Mouse (Mus musculus): ENCODE data around the gene Msx1. TPM values are rescaled to one million over a fixed set of nuclear protein-coding genes. Genes with fewer than 3 reads are reported as not detected.

Gene Msx1
- polyA plus RNA-seq, 1 experiment from 2014 or later: 1.1 TPM

GRCm38 (mm10) chr5:37828591-37829295, 4.4 kb upstream of the Msx1 start:
- no peak overlapping the region for H3K4me3 ChIP-seq (ENCODE audit: low read depth, low read length)
- no peak overlapping the region for H3K4me2 ChIP-seq (replicated peaks; ENCODE audit: low read depth)
- 4% methylated on average over 35 of the region's 35 CpGs for WGBS

GRCm38 (mm10) chr5:37828001-37828400, 3.6 kb upstream of the Msx1 start:
- Histone ChIP-seq H3K4me1 (replicated peaks; ENCODE audit: control insufficient read depth, insufficient read depth) (peaks cover 6% of the 10 kb centered on the region), H3K27me3 (ENCODE audit: control insufficient read depth, insufficient read depth, low read length) (peaks cover 41% of the 10 kb centered on the region), H3K36me3 (ENCODE audit: control insufficient read depth, insufficient read depth, low read length) (no peaks in the 10 kb centered on the region), H3K4me2 (replicated peaks; ENCODE audit: low read depth) (no peak overlapping the region), H3K9me3 (ENCODE audit: control insufficient read depth, low read length) (no peaks in the 10 kb centered on the region), H3K9ac (ENCODE audit: low read length) (no peak overlapping the region), H3K27ac (replicated peaks) (no peak overlapping the region), H3K4me3 (ENCODE audit: low read depth, low read length) (no peak overlapping the region)
- ATAC-seq (ENCODE audit: low FRiP score, low TSS enrichment) (no peak), DNase-seq (ENCODE audit: low spot score) (no peak)
- TF ChIP-seq EP300 (optimal IDR thresholded peaks at IDR 0.05): no peak
- 3% methylated on average over 14 of the region's 14 CpGs for WGBS

More at GRCm38 (mm10) chr5:37828591-37829295, 4.4 kb upstream of the Msx1 start:
- ATAC-seq (ENCODE audit: low FRiP score, low TSS enrichment): no peak
- Histone ChIP-seq H3K27me3 (ENCODE audit: control insufficient read depth, insufficient read depth, low read length) (peaks cover 37% of the 10 kb centered on the region), H3K9ac (ENCODE audit: low read length) (no peak overlapping the region), H3K9me3 (ENCODE audit: control insufficient read depth, low read length) (no peaks in the 10 kb centered on the region), H3K36me3 (ENCODE audit: control insufficient read depth, insufficient read depth, low read length) (no peaks in the 10 kb centered on the region), H3K4me1 (replicated peaks; ENCODE audit: control insufficient read depth, insufficient read depth) (peaks cover 3% of the 10 kb centered on the region), H3K27ac (replicated peaks) (no peak overlapping the region)
- no peak for DNase-seq (ENCODE audit: low spot score)
- TF ChIP-seq CTCF (IDR thresholded peaks at IDR 0.05; ENCODE audit: low read depth) (no peak), EP300 (optimal IDR thresholded peaks at IDR 0.05) (no peak)

- peaks cover 6% of the 10 kb centered on the region for H3K4me1 ChIP-seq (replicated peaks; ENCODE audit: control insufficient read depth, insufficient read depth)
- no peak for TF ChIP-seq CTCF (IDR thresholded peaks at IDR 0.05; ENCODE audit: low read depth)
- no peak for TF ChIP-seq EP300 (optimal IDR thresholded peaks at IDR 0.05)
- peaks cover 38% of the 10 kb centered on the region for H3K27me3 ChIP-seq (ENCODE audit: control insufficient read depth, insufficient read depth, low read length)
- H3K9ac ChIP-seq (ENCODE audit: low read length): no peak overlapping the region
- WGBS: 3% methylated on average over 9 of the region's 9 CpGs
- H3K4me3 ChIP-seq (ENCODE audit: low read depth, low read length): no peak overlapping the region
- H3K9me3 ChIP-seq (ENCODE audit: control insufficient read depth, low read length): no peaks in the 10 kb centered on the region
- ATAC-seq (ENCODE audit: low FRiP score, low TSS enrichment): no peak
- no peak overlapping the region for H3K27ac ChIP-seq (replicated peaks)
- no peak overlapping the region for H3K4me2 ChIP-seq (replicated peaks; ENCODE audit: low read depth)
- no peaks in the 10 kb centered on the region for H3K36me3 ChIP-seq (ENCODE audit: control insufficient read depth, insufficient read depth, low read length)
- no peak for DNase-seq (ENCODE audit: low spot score)
Measured at GRCm38 (mm10) chr5:37827626-37827950, 3.2 kb upstream of the Msx1 start.

GRCm38 (mm10) chr5:37826706-37827625, 2.6 kb upstream of the Msx1 start:
- ATAC-seq (ENCODE audit: low FRiP score, low TSS enrichment) (no peak), DNase-seq (ENCODE audit: low spot score) (no peak)
- Histone ChIP-seq H3K9me3 (ENCODE audit: control insufficient read depth, low read length) (no peaks in the 10 kb centered on the region), H3K9ac (ENCODE audit: low read length) (no peak overlapping the region), H3K36me3 (ENCODE audit: control insufficient read depth, insufficient read depth, low read length) (no peaks in the 10 kb centered on the region), H3K27ac (replicated peaks) (no peak overlapping the region), H3K4me3 (ENCODE audit: low read depth, low read length) (0 out of 2 replicates have a peak overlapping the region, but pooled peaks have one; percentile 2), H3K4me2 (replicated peaks; ENCODE audit: low read depth) (no peak overlapping the region), H3K4me1 (replicated peaks; ENCODE audit: control insufficient read depth, insufficient read depth) (peaks cover 6% of the 10 kb centered on the region), H3K27me3 (ENCODE audit: control insufficient read depth, insufficient read depth, low read length) (peaks cover 45% of the 10 kb centered on the region)
- TF ChIP-seq CTCF (IDR thresholded peaks at IDR 0.05; ENCODE audit: low read depth): no peak
- TF ChIP-seq EP300 (optimal IDR thresholded peaks at IDR 0.05): no peak
- 3% methylated on average over 59 of the region's 59 CpGs for WGBS

- no peak overlapping the region for H3K4me3 ChIP-seq (ENCODE audit: low read depth, low read length)
- no peaks in the 10 kb centered on the region for H3K36me3 ChIP-seq (ENCODE audit: control insufficient read depth, insufficient read depth, low read length)
- DNase-seq (ENCODE audit: low spot score): no peak
- TF ChIP-seq CTCF (IDR thresholded peaks at IDR 0.05; ENCODE audit: low read depth) (no peak), EP300 (optimal IDR thresholded peaks at IDR 0.05) (no peak)
- H3K27me3 ChIP-seq (ENCODE audit: control insufficient read depth, insufficient read depth, low read length): peaks cover 53% of the 10 kb centered on the region
- H3K4me1 ChIP-seq (replicated peaks; ENCODE audit: control insufficient read depth, insufficient read depth): peaks cover 6% of the 10 kb centered on the region
- 4% methylated on average over 37 of the region's 37 CpGs for WGBS
- H3K27ac ChIP-seq (replicated peaks): no peak overlapping the region
- H3K4me2 ChIP-seq (replicated peaks; ENCODE audit: low read depth): no peak overlapping the region
- H3K9me3 ChIP-seq (ENCODE audit: control insufficient read depth, low read length): no peaks in the 10 kb centered on the region
- no peak for ATAC-seq (ENCODE audit: low FRiP score, low TSS enrichment)
- no peak overlapping the region for H3K9ac ChIP-seq (ENCODE audit: low read length)
Measured at GRCm38 (mm10) chr5:37825611-37826445, 1.4 kb upstream of the Msx1 start.
